Mouse (Mus musculus): ENCODE data around the gene Pmp22. TPM values are rescaled to one million over a fixed set of nuclear protein-coding genes. Genes with fewer than 3 reads are reported as not detected.

Pmp22 gene
- polyA plus RNA-seq, 2 experiments: 155 to 284 TPM

- Histone ChIP-seq H3K4me2 (replicated peaks; ENCODE audit: low read depth, low read length, severe bottlenecking) (no peak overlapping the region), H3K9me3 (ENCODE audit: control insufficient read depth, low read length) (no peaks in the 10 kb centered on the region), H3K4me1 (ENCODE audit: control insufficient read depth, insufficient read depth, low read length) (no peaks in the 10 kb centered on the region), H3K9ac (ENCODE audit: low read depth, low read length, severe bottlenecking) (no peak overlapping the region), H3K36me3 (ENCODE audit: control insufficient read depth, insufficient read depth, low read length) (peaks cover 67% of the 10 kb centered on the region), H3K27ac (replicated peaks; ENCODE audit: low read depth, low read length) (no peak overlapping the region), H3K4me3 (replicated peaks; ENCODE audit: low read length) (no peak overlapping the region), H3K27me3 (ENCODE audit: control insufficient read depth, insufficient read depth, low read length) (no peaks in the 10 kb centered on the region)
- no peak for ATAC-seq (ENCODE audit: low FRiP score, low read depth)
- WGBS: 75% methylated on average over 5 of the region's 5 CpGs
- no peak for TF ChIP-seq POLR2A (IDR thresholded peaks at IDR 0.05; ENCODE audit: borderline replicate concordance, extremely low read depth, insufficient read depth, insufficient read length)
- no peak for DNase-seq (ENCODE audit: low spot score)
These were observed 23.1 kb downstream of the Pmp22 start for GRCm38 (mm10) chr11:63151857-63152256.

- DNase-seq (ENCODE audit: low spot score) (no peak), ATAC-seq (ENCODE audit: low FRiP score, low read depth) (no peak)
- 87% methylated on average over 4 of the region's 4 CpGs for WGBS
- Histone ChIP-seq H3K9me3 (ENCODE audit: control insufficient read depth, low read length) (no peaks in the 10 kb centered on the region), H3K4me3 (replicated peaks; ENCODE audit: low read length) (no peak overlapping the region), H3K27ac (replicated peaks; ENCODE audit: low read depth, low read length) (no peak overlapping the region), H3K27me3 (ENCODE audit: control insufficient read depth, insufficient read depth, low read length) (no peaks in the 10 kb centered on the region), H3K4me1 (ENCODE audit: control insufficient read depth, insufficient read depth, low read length) (no peaks in the 10 kb centered on the region), H3K4me2 (replicated peaks; ENCODE audit: low read depth, low read length, severe bottlenecking) (no peak overlapping the region), H3K36me3 (ENCODE audit: control insufficient read depth, insufficient read depth, low read length) (peaks cover 82% of the 10 kb centered on the region), H3K9ac (ENCODE audit: low read depth, low read length, severe bottlenecking) (no peak overlapping the region)
- TF ChIP-seq POLR2A (IDR thresholded peaks at IDR 0.05; ENCODE audit: borderline replicate concordance, extremely low read depth, insufficient read depth, insufficient read length): no peak
These were observed 28.3 kb downstream of the Pmp22 start for GRCm38 (mm10) chr11:63157117-63157516.

- H3K4me2 ChIP-seq (replicated peaks; ENCODE audit: low read depth, low read length, severe bottlenecking): no peak overlapping the region
- no peaks in the 10 kb centered on the region for H3K27me3 ChIP-seq (ENCODE audit: control insufficient read depth, insufficient read depth, low read length)
- H3K27ac ChIP-seq (replicated peaks; ENCODE audit: low read depth, low read length): no peak overlapping the region
- H3K36me3 ChIP-seq (ENCODE audit: control insufficient read depth, insufficient read depth, low read length): peaks cover 44% of the 10 kb centered on the region
- TF ChIP-seq POLR2A (IDR thresholded peaks at IDR 0.05; ENCODE audit: borderline replicate concordance, extremely low read depth, insufficient read depth, insufficient read length): no peak
- DNase-seq (ENCODE audit: low spot score) (no peak), ATAC-seq (ENCODE audit: low FRiP score, low read depth) (no peak)
- H3K9me3 ChIP-seq (ENCODE audit: control insufficient read depth, low read length): no peaks in the 10 kb centered on the region
- H3K4me1 ChIP-seq (ENCODE audit: control insufficient read depth, insufficient read depth, low read length): no peaks in the 10 kb centered on the region
- no peak overlapping the region for H3K9ac ChIP-seq (ENCODE audit: low read depth, low read length, severe bottlenecking)
- H3K4me3 ChIP-seq (replicated peaks; ENCODE audit: low read length): no peak overlapping the region
These were observed 32.1 kb downstream of the Pmp22 start for GRCm38 (mm10) chr11:63160926-63161325.

GRCm38 (mm10) chr11:63162806-63163205, 34.0 kb downstream of the Pmp22 start:
- Histone ChIP-seq H3K9me3 (ENCODE audit: control insufficient read depth, low read length) (no peaks in the 10 kb centered on the region), H3K4me2 (replicated peaks; ENCODE audit: low read depth, low read length, severe bottlenecking) (no peak overlapping the region), H3K27me3 (ENCODE audit: control insufficient read depth, insufficient read depth, low read length) (no peaks in the 10 kb centered on the region), H3K36me3 (ENCODE audit: control insufficient read depth, insufficient read depth, low read length) (peaks cover 26% of the 10 kb centered on the region), H3K27ac (replicated peaks; ENCODE audit: low read depth, low read length) (no peak overlapping the region), H3K4me1 (ENCODE audit: control insufficient read depth, insufficient read depth, low read length) (no peaks in the 10 kb centered on the region), H3K4me3 (replicated peaks; ENCODE audit: low read length) (no peak overlapping the region), H3K9ac (ENCODE audit: low read depth, low read length, severe bottlenecking) (no peak overlapping the region)
- 61% methylated on average over 2 of the region's 2 CpGs for WGBS
- ATAC-seq (ENCODE audit: low FRiP score, low read depth) (no peak), DNase-seq (ENCODE audit: low spot score) (no peak)
- TF ChIP-seq POLR2A (IDR thresholded peaks at IDR 0.05; ENCODE audit: borderline replicate concordance, extremely low read depth, insufficient read depth, insufficient read length): no peak

- DNase-seq (ENCODE audit: low spot score): no peak
- 75% methylated on average over 8 of the region's 8 CpGs for WGBS
These were observed 34.8 kb downstream of the Pmp22 start for GRCm38 (mm10) chr11:63163550-63163949.

More at GRCm38 (mm10) chr11:63163550-63163949, 34.8 kb downstream of the Pmp22 start:
- peaks cover 19% of the 10 kb centered on the region for H3K36me3 ChIP-seq (ENCODE audit: control insufficient read depth, insufficient read depth, low read length)
- no peaks in the 10 kb centered on the region for H3K9me3 ChIP-seq (ENCODE audit: control insufficient read depth, low read length)
- H3K4me3 ChIP-seq (replicated peaks; ENCODE audit: low read length): no peak overlapping the region
- no peak for TF ChIP-seq POLR2A (IDR thresholded peaks at IDR 0.05; ENCODE audit: borderline replicate concordance, extremely low read depth, insufficient read depth, insufficient read length)
- peaks cover 1% of the 10 kb centered on the region; the same call in 1 of the 2 replicates for H3K4me1 ChIP-seq (ENCODE audit: control insufficient read depth, insufficient read depth, low read length)
- no peak overlapping the region for H3K27ac ChIP-seq (replicated peaks; ENCODE audit: low read depth, low read length)
- H3K9ac ChIP-seq (ENCODE audit: low read depth, low read length, severe bottlenecking): no peak overlapping the region
- no peak for ATAC-seq (ENCODE audit: low FRiP score, low read depth)
- no peaks in the 10 kb centered on the region for H3K27me3 ChIP-seq (ENCODE audit: control insufficient read depth, insufficient read depth, low read length)
- H3K4me2 ChIP-seq (replicated peaks; ENCODE audit: low read depth, low read length, severe bottlenecking): no peak overlapping the region
